Mouse (Mus musculus): ENCODE measurements around the gene Tctn3.
"Not testable (repeated sequence)": the region's sequence is repeated elsewhere in the genome, so short reads cannot be mapped to it uniquely, and the experiment has no call there.

DNA sequence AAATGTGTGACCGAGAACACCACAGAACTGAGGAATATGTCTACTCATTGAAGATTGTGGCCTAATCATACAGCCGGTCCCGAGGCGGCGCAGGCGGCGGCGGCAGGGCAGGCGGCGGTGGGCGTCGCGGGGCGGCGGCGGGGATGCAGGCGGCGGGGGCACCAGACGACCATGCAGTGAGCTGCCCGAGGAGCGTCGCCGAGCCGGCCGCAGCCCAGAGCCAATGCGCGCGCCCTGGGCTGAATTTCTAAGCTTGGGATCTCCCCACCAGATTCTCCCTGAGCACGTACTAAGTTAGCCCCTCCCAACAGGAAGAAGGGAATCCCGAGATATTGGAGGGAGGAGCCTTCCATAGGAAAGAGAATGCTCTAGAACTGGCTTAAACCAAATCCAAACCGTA lies 50.5 kb downstream of the Tctn3 start:
- not testable (repeated sequence) for TF ChIP-seq CTCF (IDR thresholded peaks at IDR 0.05; ENCODE audit: control insufficient read depth, insufficient read depth, low read length); POLR2A (IDR thresholded peaks at IDR 0.05; ENCODE audit: borderline replicate concordance, control insufficient read depth, low read depth, low read length)
